Mouse (Mus musculus): ENCODE measurements at regions not wholly inside any gene's neighbourhood (a gene's known extent, or its start where the extent isn't known, plus 50 kb on each side); places are given as distances from the start of the nearest gene placed in this dataset.

GRCm38 (mm10) chr5:149354448-149355115 lies 57.0 kb upstream of the Medag start:
- Histone ChIP-seq H3K4me3 (ENCODE audit: low read depth, low read length) (no peak overlapping the region), H3K4me1 (ENCODE audit: control insufficient read depth, insufficient read depth, low read length) (no peaks in the 10 kb centered on the region), H3K36me3 (ENCODE audit: control insufficient read depth, insufficient read depth, low read length) (no peaks in the 10 kb centered on the region), H3K9ac (ENCODE audit: low read depth, low read length) (no peak overlapping the region), H3K4me2 (ENCODE audit: low read length) (no peak overlapping the region), H3K9me3 (replicated peaks; ENCODE audit: control insufficient read depth, low read length, poor library complexity, severe bottlenecking) (no peaks in the 10 kb centered on the region), H3K27ac (ENCODE audit: low read length) (no peak overlapping the region), H3K27me3 (ENCODE audit: control insufficient read depth, insufficient read depth, low read depth, low read length) (no peaks in the 10 kb centered on the region)
- ATAC-seq = no peak
- whole genome bisulfite sequencing = 92% methylated on average over 4 of the region's 4 CpGs

DNA sequence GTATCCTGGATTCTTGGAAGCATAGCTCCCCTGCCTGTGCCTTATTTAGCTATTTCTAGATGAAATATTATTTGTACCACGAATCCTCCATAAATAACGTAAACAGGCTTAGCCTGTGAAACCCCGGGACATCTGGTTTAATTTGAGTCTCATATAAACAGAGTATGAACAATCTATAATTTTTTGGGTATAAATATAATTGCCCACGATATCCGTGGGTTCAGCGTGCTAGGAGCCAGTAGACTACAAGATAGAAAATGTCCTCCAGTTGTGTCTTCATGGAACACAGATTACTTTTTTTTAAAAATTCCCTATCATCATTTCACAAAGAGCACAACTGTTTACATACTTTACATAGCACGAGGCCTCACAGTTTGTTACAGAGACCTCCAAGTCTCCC lies 56.4 kb upstream of the Medag start:
- ATAC-seq = no peak
- no peak overlapping the region for H3K27ac ChIP-seq (ENCODE audit: low read length)
- 0 out of 2 replicates have a peak, but pooled peaks cover 3% of the 10 kb centered on the region for H3K9me3 ChIP-seq (replicated peaks; ENCODE audit: control insufficient read depth, low read length, poor library complexity, severe bottlenecking)
- H3K4me1 ChIP-seq (ENCODE audit: control insufficient read depth, insufficient read depth, low read length) = no peaks in the 10 kb centered on the region
- no peak overlapping the region for H3K9ac ChIP-seq (ENCODE audit: low read depth, low read length)
- no peaks in the 10 kb centered on the region for H3K36me3 ChIP-seq (ENCODE audit: control insufficient read depth, insufficient read depth, low read length)
- H3K27me3 ChIP-seq (ENCODE audit: control insufficient read depth, insufficient read depth, low read depth, low read length) = no peaks in the 10 kb centered on the region
- WGBS = 86% methylated on average over 7 of the region's 7 CpGs
- H3K4me3 ChIP-seq (ENCODE audit: low read depth, low read length) = no peak overlapping the region
- no peak overlapping the region for H3K4me2 ChIP-seq (ENCODE audit: low read length)

- Histone ChIP-seq H3K36me3 (ENCODE audit: control insufficient read depth, insufficient read depth, low read length) (no peaks in the 10 kb centered on the region), H3K27me3 (ENCODE audit: control insufficient read depth, insufficient read depth, low read depth, low read length) (no peaks in the 10 kb centered on the region), H3K4me3 (ENCODE audit: low read depth, low read length) (no peak overlapping the region), H3K4me1 (ENCODE audit: control insufficient read depth, insufficient read depth, low read length) (no peaks in the 10 kb centered on the region), H3K9ac (ENCODE audit: low read depth, low read length) (no peak overlapping the region), H3K9me3 (replicated peaks; ENCODE audit: control insufficient read depth, low read length, poor library complexity, severe bottlenecking) (0 out of 2 replicates have a peak, but pooled peaks cover 3% of the 10 kb centered on the region), H3K4me2 (ENCODE audit: low read length) (no peak overlapping the region), H3K27ac (ENCODE audit: low read length) (no peak overlapping the region)
- no peak for ATAC-seq
- 96% methylated on average over 1 of the region's 1 CpGs for WGBS
Measured at GRCm38 (mm10) chr5:149356970-149357369, 54.6 kb upstream of the Medag start.
